Mouse (Mus musculus) midbrain, embryonic 16.5 days (tissue): Measurements from ENCODE around the gene Olfr132. TPM values are rescaled to one million over a fixed set of nuclear protein-coding genes. Genes with fewer than 3 reads are reported as not detected.
"Not testable (repeated sequence)": the region's sequence is repeated elsewhere in the genome, so short reads cannot be mapped to it uniquely, and the experiment has no call there.

Source experiments
- ATAC-seq: fragments of 200-750 bp; cut with Nextera tagmentation; 2 replicates; pipeline ENCODE4 v1.8.0; 2017; ENCODE audit warnings: moderate TSS enrichment
- H3K27ac ChIP-seq: fragments of 300-500 bp; sonication (generic); 2 replicates; pipeline ENCODE4 v1.5.1; 2014; ENCODE audit warnings: mild to moderate bottlenecking, low read length, mixed read lengths
- H3K27me3 ChIP-seq: fragments of 300-500 bp; sonication (generic); 2 replicates; pipeline ENCODE4 v1.6.1; 2014; ENCODE audit warnings: low read depth, low read length, mixed read lengths; ENCODE audit not compliant: control insufficient read depth, insufficient read depth
- H3K36me3 ChIP-seq: fragments of 300-500 bp; sonication (generic); 2 replicates; pipeline ENCODE4 v1.6.1; 2014; ENCODE audit warnings: mild to moderate bottlenecking, low read length, moderate library complexity, mixed read lengths; ENCODE audit not compliant: control insufficient read depth, insufficient read depth
- H3K4me1 ChIP-seq: fragments of 300-500 bp; sonication (generic); 2 replicates; pipeline ENCODE4 v1.6.1; 2014; ENCODE audit warnings: mild to moderate bottlenecking, low read length, mixed read lengths; ENCODE audit not compliant: control insufficient read depth, insufficient read depth
- H3K4me2 ChIP-seq: fragments of 300-500 bp; sonication (generic); 2 replicates; pipeline ENCODE4 v1.6.1; 2014; ENCODE audit warnings: mild to moderate bottlenecking, low read length, mixed read lengths
- H3K4me3 ChIP-seq: fragments of 300-500 bp; sonication (generic); 2 replicates; pipeline ENCODE4 v1.5.1; 2014; ENCODE audit warnings: low read depth, mild to moderate bottlenecking, low read length, moderate library complexity, mixed read lengths
- H3K9ac ChIP-seq: fragments of 300-500 bp; sonication (generic); 2 replicates; pipeline ENCODE4 v1.6.1; 2014; ENCODE audit warnings: low read depth, low read length, mixed read lengths
- H3K9me3 ChIP-seq: fragments of 300-500 bp; sonication (generic); replicated peaks from 2 replicates; pipeline ENCODE4 v1.6.1; 2014; ENCODE audit warnings: mild to moderate bottlenecking, low read length, mixed read lengths; ENCODE audit not compliant: control insufficient read depth, poor library complexity, severe bottlenecking
- WGBS: fragments of 180-500 bp; shearing (Covaris S2); extraction: QIAGEN DNeasy Blood & Tissue Kit; methylation state at CpG from one replicate; pipeline ENCODE4 v1.1.7; 2014; 5-methylcytosine and 5-hydroxymethylcytosine counted together
- polyA plus RNA-seq: library from polyadenylated mRNA; unstranded; fragments of >200 nt; fragmentation: Nextera tagmentation; extraction: Ambion mirVana; gene quantifications from 2 replicates; pipeline ENCODE4 v1.2.1, GENCODE M21; 2015

Olfr132 gene
- not detected in 2 replicates for polyA plus RNA-seq

GRCm38 (mm10) chr17:38134426-38134825, at the start of gene Olfr132:
Gene Olfr132 (minus strand): TSS chr17:38134526.
- WGBS, result 68% methylated on average over 1 of the region's 1 CpGs
- no peak within 1 kb of the TSS for H3K4me2 ChIP-seq
- no peak within 1 kb of the TSS for H3K9ac ChIP-seq
- ATAC-seq, result no peak
- no peaks in the 10 kb centered on the region for H3K9me3 ChIP-seq
- no peak within 1 kb of the TSS for H3K4me3 ChIP-seq
- no peak within 1 kb of the TSS for H3K27ac ChIP-seq
- no peaks in the 10 kb centered on the region for H3K4me1 ChIP-seq
- no peaks in the 10 kb centered on the region for H3K36me3 ChIP-seq
- H3K27me3 ChIP-seq, result no peaks in the 10 kb centered on the region

GRCm38 (mm10) chr17:38171088-38171487, 36.8 kb upstream of the Olfr132 start, which contains the start of gene Olfr134:
Gene Olfr134 (plus strand): TSS chr17:38171388.
- Histone ChIP-seq H3K27ac (no peak within 1 kb of the TSS), H3K4me3 (no peak within 1 kb of the TSS), H3K9me3 (no peaks in the 10 kb centered on the region), H3K4me1 (no peaks in the 10 kb centered on the region), H3K36me3 (no peaks in the 10 kb centered on the region), H3K9ac (no peak within 1 kb of the TSS), H3K27me3 (no peaks in the 10 kb centered on the region), H3K4me2 (no peak within 1 kb of the TSS)
- WGBS, result 75% methylated on average over 3 of the region's 3 CpGs
- no peak for ATAC-seq

GRCm38 (mm10) chr17:38144981-38145380, 10.7 kb upstream of the Olfr132 start, which contains the start of gene Olfr133:
Gene Olfr133 (plus strand): TSS chr17:38145281.
- H3K4me3 ChIP-seq, result no peak within 1 kb of the TSS
- H3K9ac ChIP-seq, result no peak within 1 kb of the TSS
- H3K27me3 ChIP-seq, result no peaks in the 10 kb centered on the region
- 50% methylated on average over 2 of the region's 2 CpGs for WGBS
- H3K4me1 ChIP-seq, result no peaks in the 10 kb centered on the region
- no peaks in the 10 kb centered on the region for H3K36me3 ChIP-seq
- no peak within 1 kb of the TSS for H3K4me2 ChIP-seq
- no peak within 1 kb of the TSS for H3K27ac ChIP-seq
- no peaks in the 10 kb centered on the region for H3K9me3 ChIP-seq
- no peak for ATAC-seq

GRCm38 (mm10) chr17:38125371-38125770, 9.0 kb downstream of the Olfr132 start:
- not testable (repeated sequence) for ATAC-seq, H3K4me1 ChIP-seq, H3K9ac ChIP-seq, H3K27ac ChIP-seq, H3K9me3 ChIP-seq, H3K4me2 ChIP-seq, H3K27me3 ChIP-seq, H3K36me3 ChIP-seq, H3K4me3 ChIP-seq
- 58% methylated on average over 3 of the region's 3 CpGs for WGBS

GRCm38 (mm10) chr17:38124199-38124598, 10.1 kb downstream of the Olfr132 start:
- WGBS, result 86% methylated on average over 1 of the region's 1 CpGs
- not testable (repeated sequence) for H3K36me3 ChIP-seq, H3K4me1 ChIP-seq, H3K27me3 ChIP-seq, H3K9ac ChIP-seq, H3K4me3 ChIP-seq, ATAC-seq, H3K4me2 ChIP-seq, H3K9me3 ChIP-seq, H3K27ac ChIP-seq

- ATAC-seq, result no peak
- no peaks in the 10 kb centered on the region for H3K36me3 ChIP-seq
- no peaks in the 10 kb centered on the region for H3K9me3 ChIP-seq
These were observed 45.7 kb downstream of the Olfr132 start, which contains the start of gene Olfr131 for GRCm38 (mm10) chr17:38088593-38088992. Gene Olfr131 (minus strand): TSS chr17:38088693.

GRCm38 (mm10) chr17:38082364-38082763, 52.0 kb downstream of the Olfr132 start:
- no peak overlapping the region for H3K4me2 ChIP-seq
- H3K36me3 ChIP-seq, result no peaks in the 10 kb centered on the region
- H3K4me3 ChIP-seq, result no peak overlapping the region
- H3K27ac ChIP-seq, result no peak overlapping the region
- H3K27me3 ChIP-seq, result no peaks in the 10 kb centered on the region
- ATAC-seq, result no peak
- H3K9me3 ChIP-seq, result 0 out of 2 replicates have a peak, but pooled peaks cover 2% of the 10 kb centered on the region
- 94% methylated on average over 4 of the region's 4 CpGs for WGBS
- H3K4me1 ChIP-seq, result no peaks in the 10 kb centered on the region
- H3K9ac ChIP-seq, result no peak overlapping the region

More at GRCm38 (mm10) chr17:38088593-38088992, 45.7 kb downstream of the Olfr132 start, which contains the start of gene Olfr131:
- Histone ChIP-seq H3K27me3 (no peaks in the 10 kb centered on the region), H3K9ac (no peak within 1 kb of the TSS), H3K4me2 (no peak within 1 kb of the TSS), H3K4me3 (no peak within 1 kb of the TSS), H3K27ac (no peak within 1 kb of the TSS), H3K4me1 (no peaks in the 10 kb centered on the region)

Other genes with a start within 250 kb of the Olfr132 start
- not detected in 2 replicates for gene Olfr127, start 234.1 kb downstream of the Olfr132 start, polyA plus RNA-seq
- not detected in 2 replicates for gene Olfr128, start 214.0 kb downstream of the Olfr132 start, polyA plus RNA-seq
- gene Olfr761, start 181.4 kb downstream of the Olfr132 start, polyA plus RNA-seq, result not detected in 2 replicates
- not detected in 2 replicates for gene Olfr129, start 74.4 kb downstream of the Olfr132 start, polyA plus RNA-seq
- not detected in 2 replicates for gene Olfr130, start 70.6 kb downstream of the Olfr132 start, polyA plus RNA-seq
- not detected in 2 replicates for gene Olfr131, start 45.8 kb downstream of the Olfr132 start, polyA plus RNA-seq
- not detected in 2 replicates for gene Olfr133, start 10.8 kb upstream of the Olfr132 start, polyA plus RNA-seq
- gene Olfr134, start 36.9 kb upstream of the Olfr132 start, polyA plus RNA-seq, result not detected in 2 replicates
- not detected in 2 replicates for gene Olfr135, start 69.8 kb upstream of the Olfr132 start, polyA plus RNA-seq
- not detected in 2 replicates for gene Olfr138, start 126.5 kb upstream of the Olfr132 start, polyA plus RNA-seq
- gene Olfr137, start 173.0 kb upstream of the Olfr132 start, polyA plus RNA-seq, result not detected in 2 replicates
- gene Olfr136, start 195.3 kb upstream of the Olfr132 start, polyA plus RNA-seq, result not detected in 2 replicates